Mouse (Mus musculus): ENCODE measurements around the gene Srp54b. TPM values are rescaled to one million over a fixed set of nuclear protein-coding genes. Genes with fewer than 3 reads are reported as not detected.
"Not testable (repeated sequence)": the region's sequence is repeated elsewhere in the genome, so short reads cannot be mapped to it uniquely, and the experiment has no call there.

Srp54b gene
- polyA plus RNA-seq (2015; fragmentation: Nextera tagmentation; extraction: Ambion mirVana) = 55.5 and 64.7 TPM in 2 replicates

DNA sequence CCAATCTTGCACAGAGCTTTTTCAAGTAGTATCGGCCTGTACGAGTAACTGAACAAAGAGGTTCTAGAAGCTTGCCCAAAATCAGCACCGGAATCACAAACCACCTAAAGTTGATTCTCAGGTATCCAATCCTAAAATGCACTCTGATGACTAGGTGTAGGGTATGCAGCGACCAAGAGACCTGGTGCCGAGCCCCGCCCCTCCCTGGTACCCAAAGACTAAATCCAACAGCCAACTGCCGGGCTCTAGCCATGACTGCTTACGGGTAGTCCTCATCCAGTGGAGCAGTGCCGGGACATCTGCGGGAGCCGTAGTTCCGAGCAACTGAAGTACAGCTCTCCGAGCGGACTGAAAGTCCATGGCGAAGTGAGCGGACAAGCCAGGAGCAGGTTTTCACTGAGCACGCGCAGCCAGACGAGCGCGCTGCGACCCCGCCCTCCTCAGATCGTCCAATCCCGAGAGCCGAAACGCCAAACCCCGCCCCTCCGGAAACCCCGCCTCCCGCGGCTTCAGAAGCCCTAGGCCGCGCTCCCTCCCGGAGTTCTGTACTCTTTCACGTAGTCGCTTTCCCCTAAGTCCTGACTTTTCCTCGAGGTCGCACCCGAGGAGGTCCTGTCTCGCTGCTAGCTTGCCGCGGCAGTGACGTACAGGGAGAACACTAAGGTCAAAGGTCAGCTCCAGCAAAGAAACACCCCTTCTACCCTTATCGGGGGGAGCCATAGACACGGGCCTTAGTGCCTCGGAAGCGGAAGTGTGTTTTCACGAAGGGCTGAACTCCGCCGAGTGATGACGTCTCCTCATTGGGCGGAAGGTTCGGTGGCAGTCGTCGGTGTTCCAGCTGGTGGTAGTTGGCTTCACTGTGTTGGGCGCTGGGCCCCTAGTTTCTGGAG is at the start of gene Srp54b:
TSS of gene Srp54b (plus strand) at position 546 of the 890 bp plus-strand sequence.
- H3K27me3 ChIP-seq (replicated peaks; ENCODE audit: control insufficient read depth, insufficient read depth, low read length); H3K9ac ChIP-seq (ENCODE audit: low read depth, low read length); H3K4me2 ChIP-seq (ENCODE audit: low read length); H3K9me3 ChIP-seq (ENCODE audit: control insufficient read depth, low read length); H3K4me1 ChIP-seq (ENCODE audit: control insufficient read depth, insufficient read depth, low read depth, low read length); H3K36me3 ChIP-seq (ENCODE audit: control insufficient read depth, insufficient read depth, low read length); H3K27ac ChIP-seq (ENCODE audit: low read depth, low read length): not testable (repeated sequence)
- peak within 1 kb of the TSS; percentile 17; the same call in 1 of the 2 replicates for H3K4me3 ChIP-seq (ENCODE audit: low read length)
- ATAC-seq = peak; percentile 99
- WGBS = no CpG with 5 or more reads among the region's 57 CpGs

DNA sequence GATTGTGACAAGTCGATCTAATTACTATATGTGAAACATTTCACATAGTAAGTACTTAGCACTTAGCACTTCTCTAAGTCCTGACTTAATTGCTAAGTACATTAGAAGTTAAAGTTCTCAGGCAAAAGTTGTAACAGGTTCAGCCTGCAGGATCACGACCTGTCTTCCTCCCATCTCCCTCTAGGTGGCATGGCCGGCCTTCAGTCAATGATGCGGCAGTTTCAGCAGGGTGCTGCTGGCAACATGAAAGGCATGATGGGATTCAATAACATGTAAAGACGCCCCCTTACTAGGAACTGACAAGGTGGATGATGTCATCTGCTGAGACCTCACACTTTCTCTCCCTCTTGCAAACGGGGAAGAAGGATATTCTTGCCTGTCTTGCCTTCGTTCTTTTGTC is 42.3 kb upstream of the Srp54b start:
- not testable (repeated sequence) for H3K27me3 ChIP-seq (replicated peaks; ENCODE audit: control insufficient read depth, insufficient read depth, low read length); H3K9me3 ChIP-seq (ENCODE audit: control insufficient read depth, low read length); H3K27ac ChIP-seq (ENCODE audit: low read depth, low read length); H3K4me3 ChIP-seq (ENCODE audit: low read length); ATAC-seq; H3K4me2 ChIP-seq (ENCODE audit: low read length); H3K9ac ChIP-seq (ENCODE audit: low read depth, low read length); H3K4me1 ChIP-seq (ENCODE audit: control insufficient read depth, insufficient read depth, low read depth, low read length); H3K36me3 ChIP-seq (ENCODE audit: control insufficient read depth, insufficient read depth, low read length)
- no CpG with 5 or more reads among the region's 7 CpGs for WGBS

- not testable (repeated sequence) for H3K4me1 ChIP-seq (ENCODE audit: control insufficient read depth, insufficient read depth, low read depth, low read length); H3K9ac ChIP-seq (ENCODE audit: low read depth, low read length); H3K36me3 ChIP-seq (ENCODE audit: control insufficient read depth, insufficient read depth, low read length); H3K4me2 ChIP-seq (ENCODE audit: low read length); H3K4me3 ChIP-seq (ENCODE audit: low read length); H3K27me3 ChIP-seq (replicated peaks; ENCODE audit: control insufficient read depth, insufficient read depth, low read length); H3K27ac ChIP-seq (ENCODE audit: low read depth, low read length); H3K9me3 ChIP-seq (ENCODE audit: control insufficient read depth, low read length)
- WGBS = no CpG with 5 or more reads among the region's 40 CpGs
- peak; percentile 98 for ATAC-seq
These were observed 30.7 kb upstream of the Srp54b start, which contains the start of gene Fam177a for GRCm38 (mm10) chr12:55124242-55124641. Fam177a (plus strand) TSS chr12:55124469.

DNA sequence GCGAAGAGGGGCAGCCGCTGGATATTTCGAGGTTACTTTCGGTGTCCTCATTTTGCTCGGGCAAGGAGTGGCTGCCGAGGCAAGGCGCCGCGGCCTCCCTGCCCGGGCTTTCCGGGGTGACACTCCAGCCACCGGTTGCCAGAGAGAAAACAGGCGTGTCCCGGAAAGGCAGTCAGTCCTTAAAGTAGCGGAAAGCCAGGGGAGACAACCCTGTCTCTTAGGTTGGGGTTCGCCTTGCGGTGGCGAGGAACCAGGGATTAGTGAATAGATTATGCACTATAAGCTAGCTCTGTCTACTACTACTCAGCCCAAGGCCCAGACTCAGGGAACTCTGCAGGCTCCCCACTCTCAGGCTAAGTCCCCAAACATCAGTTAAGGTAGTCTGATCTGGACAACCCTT is 30.2 kb upstream of the Srp54b start:
- not testable (repeated sequence) for H3K4me1 ChIP-seq (ENCODE audit: control insufficient read depth, insufficient read depth, low read depth, low read length); H3K9ac ChIP-seq (ENCODE audit: low read depth, low read length); H3K9me3 ChIP-seq (ENCODE audit: control insufficient read depth, low read length); H3K4me3 ChIP-seq (ENCODE audit: low read length); ATAC-seq; H3K27ac ChIP-seq (ENCODE audit: low read depth, low read length); H3K27me3 ChIP-seq (replicated peaks; ENCODE audit: control insufficient read depth, insufficient read depth, low read length); H3K36me3 ChIP-seq (ENCODE audit: control insufficient read depth, insufficient read depth, low read length); H3K4me2 ChIP-seq (ENCODE audit: low read length)
- WGBS = no CpG with 5 or more reads among the region's 18 CpGs

- H3K4me2 ChIP-seq (ENCODE audit: low read length); H3K4me3 ChIP-seq (ENCODE audit: low read length); H3K9ac ChIP-seq (ENCODE audit: low read depth, low read length); H3K27ac ChIP-seq (ENCODE audit: low read depth, low read length); H3K36me3 ChIP-seq (ENCODE audit: control insufficient read depth, insufficient read depth, low read length); H3K4me1 ChIP-seq (ENCODE audit: control insufficient read depth, insufficient read depth, low read depth, low read length); H3K27me3 ChIP-seq (replicated peaks; ENCODE audit: control insufficient read depth, insufficient read depth, low read length); ATAC-seq; H3K9me3 ChIP-seq (ENCODE audit: control insufficient read depth, low read length): not testable (repeated sequence)
- no CpG with 5 or more reads among the region's 6 CpGs for WGBS
These were observed 19.4 kb upstream of the Srp54b start for GRCm38 (mm10) chr12:55135540-55135939.

- not testable (repeated sequence) for H3K4me2 ChIP-seq (ENCODE audit: low read length); H3K4me3 ChIP-seq (ENCODE audit: low read length); H3K27ac ChIP-seq (ENCODE audit: low read depth, low read length); ATAC-seq; H3K4me1 ChIP-seq (ENCODE audit: control insufficient read depth, insufficient read depth, low read depth, low read length); H3K9ac ChIP-seq (ENCODE audit: low read depth, low read length); H3K9me3 ChIP-seq (ENCODE audit: control insufficient read depth, low read length); H3K36me3 ChIP-seq (ENCODE audit: control insufficient read depth, insufficient read depth, low read length); H3K27me3 ChIP-seq (replicated peaks; ENCODE audit: control insufficient read depth, insufficient read depth, low read length)
- WGBS = no CpG with 5 or more reads among the region's 6 CpGs
These were observed 17.0 kb upstream of the Srp54b start for GRCm38 (mm10) chr12:55137859-55138258.

- not testable (repeated sequence) for H3K4me2 ChIP-seq (ENCODE audit: low read length)
- peak; percentile 56 for ATAC-seq
These were observed 512 bp downstream of the Srp54b start for GRCm38 (mm10) chr12:55155449-55155783.

GRCm38 (mm10) chr12:55167034-55167557 is 12.2 kb downstream of the Srp54b start:
- H3K9ac ChIP-seq (ENCODE audit: low read depth, low read length); H3K27me3 ChIP-seq (replicated peaks; ENCODE audit: control insufficient read depth, insufficient read depth, low read length); ATAC-seq; H3K4me3 ChIP-seq (ENCODE audit: low read length); H3K4me1 ChIP-seq (ENCODE audit: control insufficient read depth, insufficient read depth, low read depth, low read length); H3K27ac ChIP-seq (ENCODE audit: low read depth, low read length); H3K9me3 ChIP-seq (ENCODE audit: control insufficient read depth, low read length); H3K36me3 ChIP-seq (ENCODE audit: control insufficient read depth, insufficient read depth, low read length); H3K4me2 ChIP-seq (ENCODE audit: low read length): not testable (repeated sequence)
- WGBS = no CpG with 5 or more reads among the region's 7 CpGs

More at GRCm38 (mm10) chr12:55155449-55155783, 512 bp downstream of the Srp54b start:
- H3K9me3 ChIP-seq (ENCODE audit: control insufficient read depth, low read length); H3K27me3 ChIP-seq (replicated peaks; ENCODE audit: control insufficient read depth, insufficient read depth, low read length); H3K36me3 ChIP-seq (ENCODE audit: control insufficient read depth, insufficient read depth, low read length); H3K4me1 ChIP-seq (ENCODE audit: control insufficient read depth, insufficient read depth, low read depth, low read length); H3K27ac ChIP-seq (ENCODE audit: low read depth, low read length); H3K9ac ChIP-seq (ENCODE audit: low read depth, low read length): not testable (repeated sequence)
- peak overlapping the region; percentile 17; the same call in 1 of the 2 replicates for H3K4me3 ChIP-seq (ENCODE audit: low read length)
- WGBS = 0% methylated on average over 8 of the region's 24 CpGs

DNA sequence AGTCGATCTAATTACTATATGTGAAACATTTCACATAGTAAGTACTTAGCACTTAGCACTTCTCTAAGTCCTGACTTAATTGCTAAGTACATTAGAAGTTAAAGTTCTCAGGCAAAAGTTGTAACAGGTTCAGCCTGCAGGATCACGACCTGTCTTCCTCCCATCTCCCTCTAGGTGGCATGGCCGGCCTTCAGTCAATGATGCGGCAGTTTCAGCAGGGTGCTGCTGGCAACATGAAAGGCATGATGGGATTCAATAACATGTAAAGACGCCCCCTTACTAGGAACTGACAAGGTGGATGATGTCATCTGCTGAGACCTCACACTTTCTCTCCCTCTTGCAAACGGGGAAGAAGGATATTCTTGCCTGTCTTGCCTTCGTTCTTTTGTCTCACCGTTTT is 32.8 kb downstream of the Srp54b start:
- H3K36me3 ChIP-seq (ENCODE audit: control insufficient read depth, insufficient read depth, low read length); H3K4me2 ChIP-seq (ENCODE audit: low read length); H3K4me1 ChIP-seq (ENCODE audit: control insufficient read depth, insufficient read depth, low read depth, low read length); H3K27me3 ChIP-seq (replicated peaks; ENCODE audit: control insufficient read depth, insufficient read depth, low read length); H3K9me3 ChIP-seq (ENCODE audit: control insufficient read depth, low read length); H3K9ac ChIP-seq (ENCODE audit: low read depth, low read length); ATAC-seq; H3K4me3 ChIP-seq (ENCODE audit: low read length); H3K27ac ChIP-seq (ENCODE audit: low read depth, low read length): not testable (repeated sequence)
- no CpG with 5 or more reads among the region's 8 CpGs for WGBS

Measured in hindbrain, embryonic 16.5 days (tissue).